Mouse (Mus musculus): ENCODE measurements around the gene Ugt2b38. TPM values are rescaled to one million over a fixed set of nuclear protein-coding genes. Genes with fewer than 3 reads are reported as not detected.

Ugt2b38 gene
- polyA plus RNA-seq (2017; shearing (Covaris generic)), result not detected

DNA sequence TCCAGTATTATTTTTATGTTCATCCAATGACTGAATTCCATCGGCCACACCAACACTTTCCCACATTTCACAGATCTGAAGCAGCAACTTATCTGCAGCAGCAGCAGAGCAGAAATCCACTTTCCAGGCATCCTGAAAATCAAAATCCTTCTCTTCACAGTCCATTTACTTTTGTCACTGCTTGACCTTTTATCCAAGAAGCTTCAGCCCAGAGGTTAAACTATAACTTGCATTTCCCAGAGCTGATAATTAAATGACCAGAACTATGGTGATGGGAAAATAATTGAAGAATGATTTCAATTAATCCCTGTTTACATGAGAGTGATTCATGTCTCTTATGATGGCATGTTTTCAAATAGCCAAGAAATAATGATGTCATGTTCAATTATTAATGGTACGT is at the start of gene Ugt2b38:
Gene Ugt2b38 (minus strand): TSS at position 163 of the 400 bp plus-strand sequence.

Other genes starting within 250 kb of the Ugt2b38 start
- gene Ugt2b37, start 169.4 kb downstream of the Ugt2b38 start, polyA plus RNA-seq (2017; shearing (Covaris generic)), result not detected
- not detected for gene Ugt2a3, start 87.0 kb downstream of the Ugt2b38 start, polyA plus RNA-seq (2017; shearing (Covaris generic))
- not detected for gene Ugt2a2, start 58.1 kb upstream of the Ugt2b38 start, polyA plus RNA-seq (2017; shearing (Covaris generic))
- not detected for gene Gm43638, start 62.6 kb upstream of the Ugt2b38 start, polyA plus RNA-seq (2017; shearing (Covaris generic))
- not detected for gene Ugt2a1, start 66.7 kb upstream of the Ugt2b38 start, polyA plus RNA-seq (2017; shearing (Covaris generic))
- gene Sult1b1, start 114.0 kb upstream of the Ugt2b38 start, polyA plus RNA-seq (2017; shearing (Covaris generic)), result not detected
- gene Sult1d1, start 144.8 kb upstream of the Ugt2b38 start, polyA plus RNA-seq (2017; shearing (Covaris generic)), result not detected
- gene Sult1e1, start 167.4 kb upstream of the Ugt2b38 start, polyA plus RNA-seq (2017; shearing (Covaris generic)), result not detected
- gene Csn1s1, start 242.0 kb upstream of the Ugt2b38 start, polyA plus RNA-seq (2017; shearing (Covaris generic)), result not detected